Mouse (Mus musculus) left cerebral cortex, postnatal 25 days (tissue): Measurements from ENCODE around the gene Snrpf. TPM values are rescaled to one million over a fixed set of nuclear protein-coding genes. Genes with fewer than 3 reads are reported as not detected.
A peak's percentile ranks its signal among the peaks of the same experiment; 100 is the strongest.

Experiments
- DNase-seq, 2 experiments: peaks; one replicate each; pipeline ENCODE4 v3.0.0; 2022; ENCODE audit warnings: low spot score in 2 of 2, mixed read lengths in 1 of 2
- intact Hi-C: fragments of 180-260 bp; cut with DNase I; formaldehyde crosslinking; loops from one replicate; pipeline ENCODE4 v1.15.1; 2025
- total RNA-seq, 2 experiments: library from RNA; stranded (reverse); gene quantifications; 2 replicates each; pipeline ENCODE4 v1.2.3; 2021

Snrpf gene
- 10 to 100 TPM; 12.2 to 13.5 TPM for total RNA-seq

DNA sequence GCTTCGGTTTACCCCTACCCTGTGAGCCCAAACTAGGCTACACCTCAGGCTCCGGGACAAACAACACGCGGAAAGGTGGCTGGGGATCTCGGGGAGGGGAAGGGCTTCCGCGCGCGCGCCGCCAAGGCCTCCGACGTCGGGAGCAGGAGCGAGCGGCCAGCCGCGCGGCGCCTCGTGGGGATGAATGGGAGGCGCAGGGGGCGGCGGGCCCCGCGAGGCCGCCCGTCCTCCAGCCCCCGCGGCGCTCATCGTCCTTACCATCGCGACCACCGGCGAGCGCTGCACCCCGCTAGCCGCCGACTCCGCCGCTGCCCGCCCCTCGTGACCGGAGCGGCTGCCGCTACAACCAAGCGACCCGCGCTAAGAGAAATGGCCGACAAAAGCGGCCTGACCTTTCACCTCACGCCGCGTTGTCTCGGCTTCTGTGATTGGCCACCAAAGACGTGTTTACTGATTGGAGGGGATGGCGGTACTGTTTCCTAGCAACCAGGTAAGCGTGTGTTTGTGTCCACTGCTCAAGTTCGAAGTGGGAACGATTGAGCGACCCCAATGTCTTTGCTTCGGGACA, at the start of gene Snrpf:
Snrpf (minus strand) TSS at position 426 of the 568 bp plus-strand sequence.
- intact Hi-C loops: no loop called here
- DNase-seq: peak; percentile 94 to 97

- intact Hi-C loops: no loop called here
- DNase-seq: no peak
These were observed 46.4 kb upstream of the Snrpf start for GRCm38 (mm10) chr10:93635941-93636340.

GRCm38 (mm10) chr10:93633971-93634370, 44.5 kb upstream of the Snrpf start:
- intact Hi-C loops: no loop called here

GRCm38 (mm10) chr10:93633563-93633962, 44.1 kb upstream of the Snrpf start:
- peak in 1 of 2 experiments; percentile 48 for DNase-seq
- intact Hi-C loops: no loop called here

More at GRCm38 (mm10) chr10:93633971-93634370, 44.5 kb upstream of the Snrpf start:
- no peak for DNase-seq

DNA sequence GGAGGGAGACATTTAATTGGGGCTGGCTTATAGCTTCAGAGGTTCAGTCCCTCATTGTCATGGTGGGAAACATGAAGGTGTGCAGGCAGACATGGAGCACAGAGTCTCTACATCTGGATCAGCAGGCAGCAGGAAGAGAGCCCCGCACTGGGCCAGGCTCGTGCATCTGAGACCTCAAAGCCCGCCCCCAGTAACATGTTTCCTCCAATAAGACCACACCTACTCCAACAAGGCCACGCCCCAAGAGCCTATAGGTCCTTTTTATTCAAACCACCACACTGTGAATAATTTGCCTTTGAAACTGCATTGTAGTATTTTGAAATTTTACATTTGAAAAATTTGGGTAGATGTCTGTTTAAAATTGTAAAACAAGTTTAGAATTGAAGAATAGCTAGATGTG, 42.6 kb upstream of the Snrpf start:
- intact Hi-C loops: no loop called here
- DNase-seq: no peak

DNA sequence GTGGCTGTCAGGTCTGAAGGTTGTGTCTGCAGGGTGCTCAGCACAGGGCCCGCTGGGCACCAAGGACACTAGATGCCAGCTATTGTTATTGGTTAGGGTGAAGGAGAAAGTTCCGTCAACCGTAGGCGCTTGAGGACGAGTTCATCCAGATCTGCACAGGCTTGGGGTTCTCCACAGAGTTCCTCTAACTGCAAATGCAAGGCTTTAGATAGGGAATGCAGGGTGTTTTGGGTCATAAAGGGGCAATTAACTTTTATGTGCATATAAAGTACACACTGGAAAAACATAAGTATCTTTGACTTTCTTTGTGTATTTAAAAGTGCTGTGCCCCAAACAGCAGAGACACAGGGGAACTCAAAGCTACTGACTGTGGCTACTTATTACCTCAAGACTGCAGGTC, 40.8 kb upstream of the Snrpf start:
- intact Hi-C loops: no loop called here
- no peak for DNase-seq

DNA sequence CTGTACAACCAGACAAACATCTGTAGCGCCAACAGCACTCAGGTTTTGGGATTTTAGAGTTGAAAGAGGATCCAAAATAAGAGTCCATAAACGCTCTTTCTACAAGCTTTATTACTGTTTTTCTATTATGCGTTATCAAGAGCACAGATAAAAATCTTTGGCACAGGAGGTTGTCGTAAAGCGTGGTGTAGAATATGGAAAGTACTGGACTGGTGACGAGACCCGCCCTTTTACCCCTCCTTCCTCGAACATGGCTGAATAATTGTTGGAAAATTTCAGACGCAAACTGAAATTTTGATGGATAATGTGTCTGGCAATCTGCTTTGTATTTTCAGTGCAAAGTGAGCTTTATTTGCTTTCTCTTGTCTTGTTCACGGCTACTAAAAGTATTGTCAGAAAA, 34.6 kb upstream of the Snrpf start:
- intact Hi-C loops: no loop called here

DNA sequence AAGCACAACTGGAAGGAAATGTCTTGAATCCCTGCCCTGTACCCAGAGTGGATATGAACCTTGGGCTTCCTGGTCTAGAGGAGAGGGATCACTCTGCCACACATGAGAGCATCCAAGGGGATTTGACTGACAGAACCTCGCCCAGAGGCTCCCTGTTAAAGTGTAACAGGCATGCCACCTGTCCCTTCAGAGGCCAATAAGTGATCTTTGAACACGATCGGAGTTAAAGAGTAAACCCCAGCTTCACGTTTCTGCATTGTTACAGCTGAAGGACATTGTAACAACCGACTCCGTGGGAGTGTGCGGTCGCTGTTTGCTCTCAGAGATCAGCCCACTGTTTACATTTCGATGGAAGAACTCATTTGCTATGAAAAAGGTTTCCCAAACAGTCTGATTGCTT, 34.2 kb upstream of the Snrpf start:
- intact Hi-C loops: no loop called here
- DNase-seq: no peak

More for the DNA sequence above, 34.6 kb upstream of the Snrpf start:
- DNase-seq: no peak

GRCm38 (mm10) chr10:93620438-93621179, 31.1 kb upstream of the Snrpf start:
- DNase-seq: no peak
- intact Hi-C loops: no loop called here

DNA sequence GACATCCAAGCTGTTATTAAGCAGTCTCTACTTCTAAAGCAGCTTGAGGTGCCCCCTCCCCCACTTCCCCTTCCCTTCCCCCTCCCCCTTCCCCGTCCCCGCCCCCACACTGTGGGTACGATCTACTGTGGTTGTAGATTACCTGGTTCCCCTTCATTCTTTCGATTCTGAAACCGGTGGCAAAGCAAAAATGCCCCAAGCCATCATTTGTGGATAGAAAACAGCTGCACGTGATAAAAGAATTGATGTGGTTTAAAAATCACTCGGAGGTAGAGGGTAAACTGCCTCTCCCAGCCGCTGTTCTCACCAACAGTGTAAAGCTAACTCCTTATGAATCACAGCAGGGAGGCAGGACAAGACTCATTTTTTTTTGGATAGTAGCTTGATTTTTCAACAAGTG, 25.3 kb upstream of the Snrpf start:
- DNase-seq: no peak
- intact Hi-C loops: loop anchor here (5.0 kb wide), 1 partner anchor 147 kb away; no protein-coding TSS in a partner anchor

GRCm38 (mm10) chr10:93611419-93612007, 22.0 kb upstream of the Snrpf start:
- intact Hi-C loops: loop anchor here (1.0 to 5.0 kb wide), 3 partner anchors 151 to 202 kb away; no protein-coding TSS in a partner anchor
- peak; percentile 46 to 47 for DNase-seq

GRCm38 (mm10) chr10:93610896-93611295, 21.4 kb upstream of the Snrpf start:
- DNase-seq: no peak
- intact Hi-C loops: loop anchor here (1.0 to 5.0 kb wide), 3 partner anchors 151 to 202 kb away; no protein-coding TSS in a partner anchor

DNA sequence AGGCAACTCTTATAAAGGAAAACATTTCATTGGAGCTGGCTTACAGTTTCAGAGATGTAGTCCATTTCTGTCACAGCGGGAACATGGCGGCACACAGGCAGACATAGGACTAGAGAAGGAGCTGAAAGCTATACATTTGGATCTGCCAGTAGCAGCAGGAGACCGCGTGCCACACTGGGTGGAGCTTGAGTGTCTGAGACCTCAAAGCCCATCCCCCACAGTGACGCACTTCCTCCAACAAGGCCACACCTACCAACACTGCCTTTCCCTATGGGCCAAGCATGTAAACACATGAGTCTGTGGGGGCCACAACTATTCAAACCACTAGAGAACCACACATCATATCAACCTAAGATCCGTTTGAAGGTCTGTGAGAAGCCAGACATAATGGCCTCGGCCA, 19.7 kb upstream of the Snrpf start:
- DNase-seq: no peak
- intact Hi-C loops: no loop called here

GRCm38 (mm10) chr10:93608051-93608450, 18.5 kb upstream of the Snrpf start:
- no peak for DNase-seq
- intact Hi-C loops: no loop called here

- no peak for DNase-seq
- intact Hi-C loops: no loop called here
These were observed 16.8 kb upstream of the Snrpf start for GRCm38 (mm10) chr10:93606326-93606725.

- intact Hi-C loops: no loop called here
- no peak for DNase-seq
These were observed 13.8 kb upstream of the Snrpf start for GRCm38 (mm10) chr10:93603256-93603655.

- DNase-seq: no peak
- intact Hi-C loops: no loop called here
These were observed 12.8 kb upstream of the Snrpf start for GRCm38 (mm10) chr10:93602309-93602708.

GRCm38 (mm10) chr10:93596641-93597040, 7.1 kb upstream of the Snrpf start:
- no peak for DNase-seq
- intact Hi-C loops: no loop called here

DNA sequence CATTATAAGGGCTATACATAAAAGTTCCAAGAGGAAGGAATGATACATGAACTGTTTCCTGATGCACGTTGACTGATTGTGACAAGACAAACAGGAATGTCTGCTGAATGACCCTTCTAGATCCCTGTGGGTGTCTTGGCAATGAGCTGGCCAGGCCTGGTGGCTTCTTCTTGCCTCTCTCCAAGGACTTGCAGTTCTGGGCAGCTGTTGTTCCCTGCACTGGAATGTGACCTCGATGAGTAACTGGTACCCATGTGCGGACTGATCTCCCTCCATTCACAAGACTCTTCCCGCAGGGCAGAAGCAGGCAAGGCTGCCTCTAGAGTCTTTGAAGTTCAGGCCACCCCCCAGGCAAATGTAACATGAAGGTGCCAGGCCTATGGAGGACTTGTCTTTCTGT, 6.3 kb upstream of the Snrpf start:
- no peak for DNase-seq

GRCm38 (mm10) chr10:93594022-93594482, 4.5 kb upstream of the Snrpf start:
- peak; percentile 88 to 94 for DNase-seq
- intact Hi-C loops: loop anchor here (1.0 to 5.0 kb wide), 2 partner anchors 183 to 219 kb away; no protein-coding TSS in a partner anchor

More for the DNA sequence above, 6.3 kb upstream of the Snrpf start:
- intact Hi-C loops: no loop called here
